Mouse (Mus musculus) heart, embryonic 11.5 days (tissue): ENCODE results near the gene Tcf12. TPM values are rescaled to one million over a fixed set of nuclear protein-coding genes. Genes with fewer than 3 reads are reported as not detected.

ENCODE experiments used
- ATAC-seq: fragments of 200-750 bp; cut with Nextera tagmentation; replicated peaks from 2 replicates; pipeline ENCODE4 v1.8.0; 2017; ENCODE audit warnings: moderate library complexity; ENCODE audit not compliant: insufficient number of reproducible peaks, low FRiP score, low TSS enrichment
- H3K27ac ChIP-seq: fragments of 300-500 bp; sonication (generic); 2 replicates; pipeline ENCODE4 v1.5.1; 2014; ENCODE audit warnings: mild to moderate bottlenecking, low read depth, low read length
- H3K27me3 ChIP-seq: fragments of 300-500 bp; sonication (generic); 2 replicates; pipeline ENCODE4 v1.6.1; 2014; ENCODE audit warnings: mild to moderate bottlenecking, low read length, mixed read lengths; ENCODE audit not compliant: control insufficient read depth, insufficient read depth
- H3K36me3 ChIP-seq: fragments of 300-500 bp; sonication (generic); 2 replicates; pipeline ENCODE4 v1.6.1; 2014; ENCODE audit warnings: mild to moderate bottlenecking, low read length, moderate library complexity, mixed read lengths; ENCODE audit not compliant: control insufficient read depth, insufficient read depth
- H3K4me1 ChIP-seq: fragments of 300-500 bp; sonication (generic); 2 replicates; pipeline ENCODE4 v1.6.1; 2014; ENCODE audit warnings: low read length; ENCODE audit not compliant: control insufficient read depth, insufficient read depth
- H3K4me2 ChIP-seq: fragments of 300-500 bp; sonication (generic); 2 replicates; pipeline ENCODE4 v1.6.1; 2014; ENCODE audit warnings: mild to moderate bottlenecking, moderate library complexity
- H3K4me3 ChIP-seq: fragments of 300-500 bp; sonication (generic); 2 replicates; pipeline ENCODE4 v1.5.1; 2014; ENCODE audit warnings: low read depth, low read length
- H3K9ac ChIP-seq: fragments of 300-500 bp; sonication (generic); 2 replicates; pipeline ENCODE4 v1.6.1; 2014; ENCODE audit warnings: mild to moderate bottlenecking, low read depth, low read length, moderate library complexity
- H3K9me3 ChIP-seq: fragments of 300-500 bp; sonication (generic); replicated peaks from 2 replicates; pipeline ENCODE4 v1.6.1; 2016; ENCODE audit warnings: low read length; ENCODE audit not compliant: control insufficient read depth
- WGBS: fragments of 180-500 bp; shearing (Covaris S2); extraction: QIAGEN DNeasy Blood & Tissue Kit; methylation state at CpG from one replicate; pipeline ENCODE4 v1.1.7; 2014; ENCODE audit not compliant: insufficient replicate concordance; 5-methylcytosine and 5-hydroxymethylcytosine counted together
- polyA plus RNA-seq: library from polyadenylated mRNA; unstranded; fragments of >200 nt; fragmentation: Nextera tagmentation; extraction: Ambion mirVana; gene quantifications from 2 replicates; pipeline ENCODE4 v1.2.1, GENCODE M21; 2014

Gene Tcf12
- polyA plus RNA-seq, 1 experiment from 2014 or later = 51.8 TPM

GRCm38 (mm10) chr9:71982826-71983225 lies 128.8 kb downstream of the Tcf12 start:
- Histone ChIP-seq H3K36me3 (no peaks in the 10 kb centered on the region), H3K27ac (no peak overlapping the region), H3K9me3 (no peaks in the 10 kb centered on the region), H3K4me2 (no peak overlapping the region), H3K9ac (no peak overlapping the region), H3K4me3 (no peak overlapping the region), H3K4me1 (peaks cover 11% of the 10 kb centered on the region; the same call in 1 of the 2 replicates), H3K27me3 (no peaks in the 10 kb centered on the region)
- no peak for ATAC-seq
- 82% methylated on average over 1 of the region's 1 CpGs for WGBS

DNA sequence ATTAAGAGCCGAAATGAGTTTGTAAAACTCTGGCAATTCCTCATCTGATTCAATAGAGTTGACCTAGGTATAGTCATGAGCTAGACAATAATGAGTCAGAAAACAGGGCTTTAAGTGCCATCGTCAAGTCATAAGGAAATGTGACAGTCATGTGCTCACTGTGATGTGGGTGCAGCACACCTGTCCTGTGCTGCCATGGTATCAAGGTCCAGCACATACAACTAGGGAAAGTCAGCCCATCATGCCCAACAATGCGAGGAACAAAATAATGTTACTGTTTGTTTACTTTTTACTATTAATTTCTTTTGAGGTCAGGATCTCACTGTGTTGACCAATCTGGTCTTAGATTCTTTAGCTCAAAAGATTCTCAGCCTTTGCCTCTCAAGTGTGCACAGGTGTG lies 130.6 kb downstream of the Tcf12 start:
- Histone ChIP-seq H3K27ac (no peak overlapping the region), H3K4me1 (peaks cover 11% of the 10 kb centered on the region; the same call in 1 of the 2 replicates), H3K4me2 (no peak overlapping the region), H3K9ac (no peak overlapping the region), H3K27me3 (no peaks in the 10 kb centered on the region), H3K9me3 (no peaks in the 10 kb centered on the region), H3K4me3 (no peak overlapping the region), H3K36me3 (no peaks in the 10 kb centered on the region)
- no peak for ATAC-seq
- WGBS = 89% methylated on average over 3 of the region's 3 CpGs

DNA sequence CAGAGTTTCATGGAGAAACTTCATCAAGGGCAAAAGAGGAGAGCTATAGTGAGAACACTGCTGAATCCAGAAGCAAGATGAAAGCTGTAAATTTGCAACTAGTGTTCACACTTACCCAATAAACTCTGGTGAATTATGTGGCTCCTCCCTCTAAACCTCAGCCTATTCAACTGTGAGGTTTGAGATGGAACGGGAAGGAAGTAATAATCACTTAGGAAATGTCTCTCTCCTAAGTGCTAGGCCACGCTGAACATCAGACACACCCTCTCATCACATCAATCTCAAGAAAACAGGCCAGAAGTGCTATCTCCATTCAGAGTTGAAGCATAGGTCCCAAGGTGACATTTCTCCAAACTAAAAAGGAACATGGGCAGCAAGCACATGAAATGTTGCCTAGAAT lies 131.1 kb downstream of the Tcf12 start:
- H3K27me3 ChIP-seq = no peaks in the 10 kb centered on the region
- no peak for ATAC-seq
- H3K36me3 ChIP-seq = no peaks in the 10 kb centered on the region
- H3K4me1 ChIP-seq = peaks cover 11% of the 10 kb centered on the region; the same call in 1 of the 2 replicates
- no peak overlapping the region for H3K27ac ChIP-seq
- H3K9ac ChIP-seq = no peak overlapping the region
- WGBS = 47% methylated on average over 2 of the region's 2 CpGs
- H3K9me3 ChIP-seq = no peaks in the 10 kb centered on the region
- H3K4me3 ChIP-seq = no peak overlapping the region
- H3K4me2 ChIP-seq = no peak overlapping the region

- no peaks in the 10 kb centered on the region for H3K36me3 ChIP-seq
- ATAC-seq = no peak
- no peak overlapping the region for H3K4me2 ChIP-seq
- no peak overlapping the region for H3K4me3 ChIP-seq
- no peaks in the 10 kb centered on the region for H3K9me3 ChIP-seq
- H3K27ac ChIP-seq = no peak overlapping the region
- H3K4me1 ChIP-seq = peaks cover 11% of the 10 kb centered on the region; the same call in 1 of the 2 replicates
- H3K9ac ChIP-seq = no peak overlapping the region
- H3K27me3 ChIP-seq = no peaks in the 10 kb centered on the region
- WGBS = 75% methylated on average over 3 of the region's 3 CpGs
Measured at GRCm38 (mm10) chr9:71978886-71979285, 132.8 kb downstream of the Tcf12 start.

- Histone ChIP-seq H3K9ac (no peak overlapping the region), H3K9me3 (no peaks in the 10 kb centered on the region), H3K27ac (no peak overlapping the region), H3K27me3 (no peaks in the 10 kb centered on the region), H3K36me3 (no peaks in the 10 kb centered on the region), H3K4me2 (no peak overlapping the region), H3K4me1 (peaks cover 11% of the 10 kb centered on the region; the same call in 1 of the 2 replicates), H3K4me3 (no peak overlapping the region)
- 69% methylated on average over 6 of the region's 6 CpGs for WGBS
- no peak for ATAC-seq
Measured at GRCm38 (mm10) chr9:71976034-71976433, 135.6 kb downstream of the Tcf12 start.

DNA sequence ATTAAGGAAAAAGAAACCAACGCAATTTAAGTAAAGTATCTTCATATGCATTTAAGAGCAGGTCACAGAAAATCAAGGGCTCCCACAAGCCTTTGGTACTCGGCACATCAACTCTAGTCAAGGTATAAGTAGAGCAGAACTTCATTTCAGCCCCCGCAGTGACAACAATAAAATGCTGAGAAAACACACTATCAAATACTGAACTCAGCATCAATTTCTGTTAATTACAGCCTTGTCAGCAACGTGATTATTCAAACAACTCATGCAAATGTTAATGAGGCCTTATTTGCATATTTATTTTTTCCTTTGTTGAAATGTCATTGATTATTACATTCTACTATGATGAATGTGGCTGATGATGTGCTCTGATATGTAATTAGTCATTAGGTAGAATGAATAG lies 136.5 kb downstream of the Tcf12 start:
- H3K27ac ChIP-seq = no peak overlapping the region
- H3K4me3 ChIP-seq = no peak overlapping the region
- WGBS = 82% methylated on average over 4 of the region's 4 CpGs
- H3K9ac ChIP-seq = no peak overlapping the region
- H3K4me2 ChIP-seq = no peak overlapping the region
- no peaks in the 10 kb centered on the region for H3K27me3 ChIP-seq
- no peaks in the 10 kb centered on the region for H3K36me3 ChIP-seq
- peaks cover 11% of the 10 kb centered on the region; the same call in 1 of the 2 replicates for H3K4me1 ChIP-seq
- H3K9me3 ChIP-seq = no peaks in the 10 kb centered on the region
- ATAC-seq = no peak

DNA sequence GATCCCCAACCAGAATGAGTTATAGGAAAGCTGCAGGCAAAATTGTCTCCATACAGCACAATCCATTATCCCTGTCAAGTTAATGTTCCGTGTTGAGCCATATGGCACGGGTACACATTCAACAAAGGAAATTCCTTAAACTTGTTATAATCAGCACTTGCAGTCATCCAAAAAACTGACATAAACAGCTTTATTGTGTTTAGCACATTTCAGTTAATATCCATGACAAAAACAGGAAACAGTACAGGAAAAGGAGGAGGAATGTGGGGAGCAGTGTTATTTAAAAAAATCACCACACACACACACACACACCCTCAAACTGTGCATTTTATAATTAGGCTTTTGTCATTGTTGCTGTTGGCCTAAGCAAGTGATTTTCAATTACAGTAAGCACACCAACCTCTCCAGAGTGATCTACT lies 137.1 kb downstream of the Tcf12 start:
- H3K27me3 ChIP-seq = no peaks in the 10 kb centered on the region
- peaks cover 11% of the 10 kb centered on the region; the same call in 1 of the 2 replicates for H3K4me1 ChIP-seq
- no peak overlapping the region for H3K4me3 ChIP-seq
- no peaks in the 10 kb centered on the region for H3K36me3 ChIP-seq
- no peak overlapping the region for H3K9ac ChIP-seq
- no peak overlapping the region for H3K27ac ChIP-seq
- 60% methylated on average over 2 of the region's 2 CpGs for WGBS
- H3K9me3 ChIP-seq = no peaks in the 10 kb centered on the region
- no peak overlapping the region for H3K4me2 ChIP-seq
- no peak for ATAC-seq

GRCm38 (mm10) chr9:71964039-71964438 lies 147.6 kb downstream of the Tcf12 start:
- WGBS = 84% methylated on average over 4 of the region's 4 CpGs
- no peaks in the 10 kb centered on the region for H3K9me3 ChIP-seq
- no peaks in the 10 kb centered on the region for H3K4me1 ChIP-seq
- H3K4me3 ChIP-seq = no peak overlapping the region
- H3K36me3 ChIP-seq = no peaks in the 10 kb centered on the region
- H3K9ac ChIP-seq = no peak overlapping the region
- no peak overlapping the region for H3K27ac ChIP-seq
- no peak for ATAC-seq
- no peak overlapping the region for H3K4me2 ChIP-seq
- H3K27me3 ChIP-seq = no peaks in the 10 kb centered on the region

- Histone ChIP-seq H3K9me3 (no peaks in the 10 kb centered on the region), H3K9ac (no peak overlapping the region), H3K4me3 (no peak overlapping the region), H3K4me1 (no peaks in the 10 kb centered on the region), H3K27me3 (no peaks in the 10 kb centered on the region), H3K4me2 (no peak overlapping the region), H3K27ac (no peak overlapping the region), H3K36me3 (no peaks in the 10 kb centered on the region)
- ATAC-seq = no peak
Measured at GRCm38 (mm10) chr9:71960026-71960396, 151.7 kb downstream of the Tcf12 start.
